Mouse (Mus musculus) limb, embryonic 14.5 days (tissue): Measurements from ENCODE around the gene Nxnl1. TPM values are rescaled to one million over a fixed set of nuclear protein-coding genes. Genes with fewer than 3 reads are reported as not detected.

Experiments used
- ATAC-seq: fragments of 200-750 bp; cut with Nextera tagmentation; 2 replicates; pipeline ENCODE4 v1.8.0; 2017; ENCODE audit warnings: low read depth, moderate number of reproducible peaks, moderate TSS enrichment; ENCODE audit not compliant: low FRiP score
- DNase-seq: peaks from one replicate; pipeline ENCODE4 v3.0.0-alpha.2; 2015; ENCODE audit warnings: low spot score
- H3K27ac ChIP-seq: fragments of 300-500 bp; sonication (generic); replicated peaks from 2 replicates; pipeline ENCODE4 v1.5.1; 2014; ENCODE audit warnings: low read depth, mild to moderate bottlenecking, low read length, moderate library complexity, mixed read lengths
- H3K27me3 ChIP-seq: fragments of 300-500 bp; sonication (generic); 2 replicates; pipeline ENCODE4 v1.6.1; 2014; ENCODE audit warnings: low read length, mixed read lengths; ENCODE audit not compliant: control insufficient read depth, insufficient read depth
- H3K36me3 ChIP-seq: fragments of 300-500 bp; sonication (generic); 2 replicates; pipeline ENCODE4 v1.6.1; 2014; ENCODE audit warnings: mild to moderate bottlenecking, low read length, moderate library complexity, mixed read lengths; ENCODE audit not compliant: control insufficient read depth, insufficient read depth
- H3K4me1 ChIP-seq: fragments of 300-500 bp; sonication (generic); 2 replicates; pipeline ENCODE4 v1.6.1; 2014; ENCODE audit warnings: antibody characterized with exemption, low read length, mixed read lengths; ENCODE audit not compliant: control insufficient read depth, insufficient read depth
- H3K4me2 ChIP-seq: fragments of 300-500 bp; sonication (generic); replicated peaks from 2 replicates; pipeline ENCODE4 v1.6.1; 2014; ENCODE audit warnings: low read depth, mild to moderate bottlenecking, low read length, moderate library complexity; ENCODE audit not compliant: severe bottlenecking
- H3K4me3 ChIP-seq: fragments of 300-500 bp; sonication (generic); replicated peaks from 2 replicates; pipeline ENCODE4 v1.5.1; 2014; ENCODE audit warnings: low read length
- H3K9ac ChIP-seq: fragments of 300-500 bp; sonication (generic); 2 replicates; pipeline ENCODE4 v1.6.1; 2014; ENCODE audit warnings: mild to moderate bottlenecking, low read depth, low read length, moderate library complexity; ENCODE audit not compliant: severe bottlenecking
- H3K9me3 ChIP-seq: fragments of 300-500 bp; sonication (generic); 2 replicates; pipeline ENCODE4 v1.6.1; 2016; ENCODE audit warnings: low read length; ENCODE audit not compliant: control insufficient read depth
- POLR2A ChIP-seq: fragments of 200-500 bp; IDR thresholded peaks from 2 replicates; pipeline ENCODE4 v1.8.0; 2012; ENCODE audit warnings: inconsistent platforms, mild to moderate bottlenecking, moderate library complexity, borderline replicate concordance; ENCODE audit not compliant: insufficient read depth, insufficient read length; ENCODE audit errors: extremely low read depth
- WGBS: fragments of 180-500 bp; shearing (Covaris S2); extraction: QIAGEN DNeasy Blood & Tissue Kit; methylation state at CpG from one replicate; pipeline ENCODE4 v1.1.7; 2014; 5-methylcytosine and 5-hydroxymethylcytosine counted together
- polyA plus RNA-seq, 2 experiments: library from polyadenylated mRNA; depleted of rRNA in 1 of 2; stranded (reverse) in 1 of 2; unstranded in 1 of 2; fragments of >200 nt; fragmentation: Nextera tagmentation in 1 of 2; extraction: Ambion mirVana in 1 of 2; gene quantifications; 2 replicates each; pipeline versions ENCODE4 v1.2.1 to v1.2.3; 2012 to 2014

Nxnl1 gene
- polyA plus RNA-seq, 2 experiments, result not detected

GRCm38 (mm10) chr8:71513018-71513754 lies 53.2 kb downstream of the Nxnl1 start:
- Histone ChIP-seq H3K36me3 (no peaks in the 10 kb centered on the region), H3K27ac (no peak overlapping the region), H3K9ac (no peak overlapping the region), H3K4me3 (no peak overlapping the region), H3K9me3 (no peaks in the 10 kb centered on the region), H3K4me2 (no peak overlapping the region), H3K27me3 (peaks cover 8% of the 10 kb centered on the region), H3K4me1 (no peaks in the 10 kb centered on the region)
- no peak for TF ChIP-seq POLR2A
- WGBS, result 67% methylated on average over 13 of the region's 15 CpGs
- DNase-seq, result no peak
- ATAC-seq, result no peak

- TF ChIP-seq POLR2A, result no peak
- ATAC-seq, result no peak
- 41% methylated on average over 5 of the region's 14 CpGs for WGBS
Observed at GRCm38 (mm10) chr8:71511644-71512043, 54.8 kb downstream of the Nxnl1 start, which contains the start of gene Plvap. Plvap (minus strand) TSS chr8:71511752.

More at GRCm38 (mm10) chr8:71511644-71512043, 54.8 kb downstream of the Nxnl1 start, which contains the start of gene Plvap:
- Histone ChIP-seq H3K36me3 (no peaks in the 10 kb centered on the region), H3K4me3 (peak within 1 kb of the TSS; percentile 5; the same call in 1 of the 2 replicates), H3K4me1 (no peaks in the 10 kb centered on the region), H3K4me2 (no peak within 1 kb of the TSS), H3K9ac (no peak within 1 kb of the TSS), H3K9me3 (no peaks in the 10 kb centered on the region), H3K27ac (no peak within 1 kb of the TSS), H3K27me3 (peaks cover 23% of the 10 kb centered on the region)
- no peak for DNase-seq

Other genes with a start within 250 kb of the Nxnl1 start
- 158 and 189 TPM in 2 replicates for gene Use1, start 199.8 kb downstream of the Nxnl1 start, polyA plus RNA-seq (2012; rRNA removed)
- gene Use1, start 199.8 kb downstream of the Nxnl1 start, polyA plus RNA-seq (2014; fragmentation: Nextera tagmentation; extraction: Ambion mirVana), result 114 and 128 TPM in 2 replicates
- 4.2 and 4.6 TPM in 2 replicates for gene Ocel1, start 195.3 kb downstream of the Nxnl1 start, polyA plus RNA-seq (2012; rRNA removed)
- gene Ocel1, start 195.3 kb downstream of the Nxnl1 start, polyA plus RNA-seq (2014; fragmentation: Nextera tagmentation; extraction: Ambion mirVana), result 3.8 and 4.3 TPM in 2 replicates
- 80.8 and 113 TPM in 2 replicates for gene Nr2f6, start 184.6 kb downstream of the Nxnl1 start, polyA plus RNA-seq (2012; rRNA removed)
- 63.1 and 66.9 TPM in 2 replicates for gene Nr2f6, start 184.6 kb downstream of the Nxnl1 start, polyA plus RNA-seq (2014; fragmentation: Nextera tagmentation; extraction: Ambion mirVana)
- gene Ushbp1, start 170.8 kb downstream of the Nxnl1 start, polyA plus RNA-seq (2012; rRNA removed), result 15.7 and 16.7 TPM in 2 replicates
- 7.6 and 9.1 TPM in 2 replicates for gene Ushbp1, start 170.8 kb downstream of the Nxnl1 start, polyA plus RNA-seq (2014; fragmentation: Nextera tagmentation; extraction: Ambion mirVana)
- gene Babam1, start 169.7 kb downstream of the Nxnl1 start, polyA plus RNA-seq (2012; rRNA removed), result 117 and 122 TPM in 2 replicates
- gene Babam1, start 169.7 kb downstream of the Nxnl1 start, polyA plus RNA-seq (2014; fragmentation: Nextera tagmentation; extraction: Ambion mirVana), result 87.7 and 88.6 TPM in 2 replicates
- 60.7 and 70.5 TPM in 2 replicates for gene Ankle1, start 160.6 kb downstream of the Nxnl1 start, polyA plus RNA-seq (2012; rRNA removed)
- gene Ankle1, start 160.6 kb downstream of the Nxnl1 start, polyA plus RNA-seq (2014; fragmentation: Nextera tagmentation; extraction: Ambion mirVana), result 17.0 and 21.8 TPM in 2 replicates
- gene Abhd8, start 102.9 kb downstream of the Nxnl1 start, polyA plus RNA-seq (2012; rRNA removed), result 72.6 and 88.1 TPM in 2 replicates
- gene Abhd8, start 102.9 kb downstream of the Nxnl1 start, polyA plus RNA-seq (2014; fragmentation: Nextera tagmentation; extraction: Ambion mirVana), result 48.6 and 57.1 TPM in 2 replicates
- 62.3 and 70.6 TPM in 2 replicates for gene Mrpl34, start 101.6 kb downstream of the Nxnl1 start, polyA plus RNA-seq (2012; rRNA removed)
- 121 and 130 TPM in 2 replicates for gene Mrpl34, start 101.6 kb downstream of the Nxnl1 start, polyA plus RNA-seq (2014; fragmentation: Nextera tagmentation; extraction: Ambion mirVana)
- gene Dda1, start 97.4 kb downstream of the Nxnl1 start, polyA plus RNA-seq (2012; rRNA removed), result 101 and 127 TPM in 2 replicates
- 94.6 and 99.6 TPM in 2 replicates for gene Dda1, start 97.4 kb downstream of the Nxnl1 start, polyA plus RNA-seq (2014; fragmentation: Nextera tagmentation; extraction: Ambion mirVana)
- gene Ano8, start 80.6 kb downstream of the Nxnl1 start, polyA plus RNA-seq (2012; rRNA removed), result 37.2 and 43.3 TPM in 2 replicates
- gene Ano8, start 80.6 kb downstream of the Nxnl1 start, polyA plus RNA-seq (2014; fragmentation: Nextera tagmentation; extraction: Ambion mirVana), result 1.8 and 3.0 TPM in 2 replicates
- gene Gtpbp3, start 78.5 kb downstream of the Nxnl1 start, polyA plus RNA-seq (2012; rRNA removed), result 41.6 and 59.5 TPM in 2 replicates
- 5.9 and 6.8 TPM in 2 replicates for gene Gtpbp3, start 78.5 kb downstream of the Nxnl1 start, polyA plus RNA-seq (2014; fragmentation: Nextera tagmentation; extraction: Ambion mirVana)
- gene Plvap, start 54.8 kb downstream of the Nxnl1 start, polyA plus RNA-seq (2012; rRNA removed), result 59.8 and 77.7 TPM in 2 replicates
- 53.2 and 57.2 TPM in 2 replicates for gene Plvap, start 54.8 kb downstream of the Nxnl1 start, polyA plus RNA-seq (2014; fragmentation: Nextera tagmentation; extraction: Ambion mirVana)
- 1.3 and 1.6 TPM in 2 replicates for gene Ccdc194, start 40.9 kb downstream of the Nxnl1 start, polyA plus RNA-seq (2012; rRNA removed)
- gene Ccdc194, start 40.9 kb downstream of the Nxnl1 start, polyA plus RNA-seq (2014; fragmentation: Nextera tagmentation; extraction: Ambion mirVana), result 0.57 and 1.2 TPM in 2 replicates
- gene Bst2, start 29.1 kb downstream of the Nxnl1 start, polyA plus RNA-seq (2012; rRNA removed), result 47.2 and 50.6 TPM in 2 replicates
- 12.4 and 16.5 TPM in 2 replicates for gene Bst2, start 29.1 kb downstream of the Nxnl1 start, polyA plus RNA-seq (2014; fragmentation: Nextera tagmentation; extraction: Ambion mirVana)
- 107 and 169 TPM in 2 replicates for gene Mvb12a, start 23.7 kb downstream of the Nxnl1 start, polyA plus RNA-seq (2012; rRNA removed)
- 104 and 107 TPM in 2 replicates for gene Mvb12a, start 23.7 kb downstream of the Nxnl1 start, polyA plus RNA-seq (2014; fragmentation: Nextera tagmentation; extraction: Ambion mirVana)
- 0.34 and 0.59 TPM in 2 replicates for gene Tmem221, start 7.7 kb downstream of the Nxnl1 start, polyA plus RNA-seq (2012; rRNA removed)
- gene Tmem221, start 7.7 kb downstream of the Nxnl1 start, polyA plus RNA-seq (2014; fragmentation: Nextera tagmentation; extraction: Ambion mirVana), result 0.48 and 0.89 TPM in 2 replicates
- 87.8 and 133 TPM in 2 replicates for gene Slc27a1, start 2.3 kb upstream of the Nxnl1 start, polyA plus RNA-seq (2012; rRNA removed)
- 24.3 and 25.9 TPM in 2 replicates for gene Slc27a1, start 2.3 kb upstream of the Nxnl1 start, polyA plus RNA-seq (2014; fragmentation: Nextera tagmentation; extraction: Ambion mirVana)
- gene Pgls, start 25.6 kb upstream of the Nxnl1 start, polyA plus RNA-seq (2012; rRNA removed), result 141 and 216 TPM in 2 replicates
- gene Pgls, start 25.6 kb upstream of the Nxnl1 start, polyA plus RNA-seq (2014; fragmentation: Nextera tagmentation; extraction: Ambion mirVana), result 249 and 255 TPM in 2 replicates
- gene Fam129c, start 31.0 kb upstream of the Nxnl1 start, polyA plus RNA-seq (2012; rRNA removed), result 7.5 and 7.8 TPM in 2 replicates
- 2.9 and 3.3 TPM in 2 replicates for gene Fam129c, start 31.0 kb upstream of the Nxnl1 start, polyA plus RNA-seq (2014; fragmentation: Nextera tagmentation; extraction: Ambion mirVana)
- gene Colgalt1, start 44.4 kb upstream of the Nxnl1 start, polyA plus RNA-seq (2012; rRNA removed), result 240 and 285 TPM in 2 replicates
- gene Colgalt1, start 44.4 kb upstream of the Nxnl1 start, polyA plus RNA-seq (2014; fragmentation: Nextera tagmentation; extraction: Ambion mirVana), result 114 and 116 TPM in 2 replicates
- 0.28 and 0.39 TPM in 2 replicates for gene Unc13a, start 105.2 kb upstream of the Nxnl1 start, polyA plus RNA-seq (2012; rRNA removed)
- 0.91 and 0.97 TPM in 2 replicates for gene Unc13a, start 105.2 kb upstream of the Nxnl1 start, polyA plus RNA-seq (2014; fragmentation: Nextera tagmentation; extraction: Ambion mirVana)
- 8.0 and 11.1 TPM in 2 replicates for gene Jak3, start 109.7 kb upstream of the Nxnl1 start, polyA plus RNA-seq (2012; rRNA removed)
- 5.2 and 5.3 TPM in 2 replicates for gene Jak3, start 109.7 kb upstream of the Nxnl1 start, polyA plus RNA-seq (2014; fragmentation: Nextera tagmentation; extraction: Ambion mirVana)
- gene Insl3, start 122.6 kb upstream of the Nxnl1 start, polyA plus RNA-seq (2012; rRNA removed), result 1.8 and 2.5 TPM in 2 replicates
- 1.7 TPM in 1 of 2 replicates, not detected in the other for gene Insl3, start 122.6 kb upstream of the Nxnl1 start, polyA plus RNA-seq (2014; fragmentation: Nextera tagmentation; extraction: Ambion mirVana)
- 1.1 and 1.5 TPM in 2 replicates for gene B3gnt3, start 135.2 kb upstream of the Nxnl1 start, polyA plus RNA-seq (2012; rRNA removed)
- gene B3gnt3, start 135.2 kb upstream of the Nxnl1 start, polyA plus RNA-seq (2014; fragmentation: Nextera tagmentation; extraction: Ambion mirVana), result 0.67 and 0.77 TPM in 2 replicates
- gene Fcho1, start 159.1 kb upstream of the Nxnl1 start, polyA plus RNA-seq (2012; rRNA removed), result 10.4 and 11.0 TPM in 2 replicates
- 3.3 and 3.6 TPM in 2 replicates for gene Fcho1, start 159.1 kb upstream of the Nxnl1 start, polyA plus RNA-seq (2014; fragmentation: Nextera tagmentation; extraction: Ambion mirVana)